Mouse (Mus musculus) 416B (cell line): ENCODE data around the gene Slc15a3.

ENCODE experiments used
- DNase-seq: peaks from one replicate; pipeline ENCODE4 v3.0.0; 2011; ENCODE audit warnings: low read depth

The Slc15a3 gene

DNA sequence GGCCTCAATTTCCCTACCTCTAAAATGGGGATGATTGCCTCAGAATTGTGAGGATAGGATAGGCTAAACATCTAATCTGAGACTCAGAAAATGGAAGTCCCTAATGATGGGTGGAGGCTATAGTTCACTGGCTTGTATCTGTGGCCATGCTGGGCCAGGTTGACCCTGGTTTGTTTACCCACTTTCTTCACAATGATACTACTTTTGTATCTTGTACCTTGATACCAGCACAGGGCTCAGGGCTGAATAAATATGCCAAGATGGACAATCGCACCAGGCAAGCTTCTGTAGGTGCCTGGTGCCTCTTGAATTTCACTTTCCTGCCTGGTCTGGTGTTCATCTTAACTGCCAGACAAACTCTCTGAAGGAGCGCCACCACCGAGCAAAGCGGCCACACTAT lies 17.0 kb upstream of the Slc15a3 start:
- DNase-seq: no peak

DNA sequence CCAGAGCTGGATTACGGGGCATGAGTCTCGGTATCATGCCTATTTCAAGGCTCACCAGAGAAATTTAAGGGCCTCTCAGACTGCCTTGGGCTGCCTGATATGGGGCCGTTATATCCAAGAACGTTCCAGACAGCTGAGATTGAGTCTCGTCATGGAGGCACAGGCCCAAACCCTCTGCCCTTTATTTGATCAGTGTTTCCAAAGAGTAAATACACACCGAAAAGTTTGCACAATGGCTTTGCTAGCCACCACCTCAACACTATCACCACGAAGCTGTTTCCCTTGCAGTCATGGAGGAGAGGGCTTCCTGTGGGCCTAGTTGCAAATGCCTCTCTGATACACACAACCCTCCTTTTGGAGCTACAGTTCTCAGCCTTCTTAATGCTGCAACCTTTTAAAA lies 15.5 kb upstream of the Slc15a3 start:
- DNase-seq: no peak

DNA sequence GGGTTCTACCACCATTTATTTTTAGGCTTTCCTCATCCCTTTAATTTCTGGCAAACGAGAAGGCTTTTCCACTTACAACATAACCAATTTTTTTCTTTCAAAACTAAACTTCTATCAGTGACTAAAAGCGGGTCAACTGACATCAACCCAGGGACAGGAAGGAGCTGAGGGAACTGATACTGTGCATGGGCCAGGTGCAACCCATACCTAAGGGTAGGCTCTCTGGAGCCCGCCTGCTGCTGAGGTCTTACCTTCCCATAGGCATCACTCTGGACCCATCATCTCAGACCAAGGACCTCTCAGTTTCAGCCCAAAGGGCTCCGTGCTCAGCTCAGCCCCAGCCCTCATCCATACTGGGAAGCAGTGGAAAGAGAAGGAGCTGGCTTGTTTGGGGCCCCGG lies 11.2 kb upstream of the Slc15a3 start:
- no peak for DNase-seq

DNA sequence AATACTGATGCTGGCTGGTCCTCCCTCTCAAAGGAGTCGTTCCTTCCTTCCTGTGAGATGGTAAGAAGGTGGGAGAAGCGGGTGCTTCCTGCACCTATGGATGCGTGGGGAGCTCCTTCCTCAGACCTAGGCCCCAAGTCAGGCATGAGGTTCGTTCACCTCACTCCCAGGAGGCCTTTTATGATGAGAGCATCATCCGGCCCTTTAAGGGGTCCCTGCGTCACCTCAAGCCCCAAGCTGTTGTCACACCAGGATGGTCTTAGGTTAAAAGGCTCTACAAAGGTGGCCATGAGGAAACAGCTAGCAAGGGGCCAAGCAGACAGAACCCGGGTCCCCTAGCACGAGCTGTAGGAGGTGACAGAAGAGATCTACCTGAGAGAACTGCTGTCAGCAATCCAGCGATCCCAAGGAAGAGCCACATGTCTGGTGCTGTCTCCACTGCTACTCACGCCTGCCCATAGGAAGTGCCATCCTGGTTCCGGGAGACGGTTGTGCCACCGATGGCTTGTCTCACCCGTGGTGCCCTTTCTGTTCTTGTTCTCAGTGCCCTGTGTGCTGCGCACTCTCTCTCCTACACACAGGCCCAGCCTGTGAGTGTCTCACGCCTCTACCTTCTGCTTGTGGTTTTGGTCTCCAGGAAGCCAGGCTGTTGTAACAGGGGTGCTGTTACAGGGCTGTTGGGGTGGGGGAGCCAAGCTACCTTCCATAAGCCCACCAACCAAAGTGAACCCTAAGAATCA lies 9.9 kb upstream of the Slc15a3 start, which contains the start of gene Cd6:
Gene Cd6, minus strand, starts transcription at position 623 of the 740 bp plus-strand sequence.
- DNase-seq: no peak

DNA sequence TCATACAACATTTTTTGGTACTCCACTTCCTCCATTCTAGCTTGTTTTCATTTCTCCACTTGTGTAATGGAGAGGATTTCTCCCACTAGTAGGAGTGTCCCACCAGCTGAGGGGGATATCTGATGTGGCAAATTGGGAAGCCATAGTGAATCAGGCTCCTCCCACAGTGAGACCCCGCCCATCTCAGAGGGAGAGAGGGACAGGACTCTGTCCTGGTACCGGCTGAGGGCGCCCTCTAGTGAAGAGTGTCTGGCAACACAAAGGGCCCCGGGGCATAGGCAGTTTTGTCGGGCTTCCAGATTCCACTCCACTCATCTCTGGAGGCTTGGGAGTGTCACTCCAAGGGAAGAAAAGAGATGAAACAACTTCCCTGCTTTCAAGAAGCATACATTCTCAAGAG lies 8.1 kb upstream of the Slc15a3 start:
- peak; percentile 50 for DNase-seq

DNA sequence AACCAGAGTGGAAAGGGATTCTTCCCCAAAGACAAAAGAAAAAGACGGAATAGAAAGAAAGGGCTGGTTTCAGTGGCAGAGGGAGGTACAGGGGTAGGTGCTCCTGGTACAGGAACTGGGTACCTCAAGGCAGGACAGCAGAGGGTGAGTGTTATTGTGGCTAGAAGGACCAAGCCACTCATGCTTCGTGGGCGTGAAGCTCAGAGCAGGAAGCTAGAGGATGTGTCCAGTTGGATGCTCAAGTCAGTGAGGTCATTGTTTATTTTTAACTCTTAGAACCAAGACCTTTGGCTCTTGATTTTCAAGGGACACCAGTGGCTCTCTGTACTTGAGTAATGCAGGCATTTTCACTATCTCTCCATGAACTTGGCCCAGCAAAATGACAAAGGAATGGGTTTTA lies 7.5 kb upstream of the Slc15a3 start:
- no peak for DNase-seq

DNA sequence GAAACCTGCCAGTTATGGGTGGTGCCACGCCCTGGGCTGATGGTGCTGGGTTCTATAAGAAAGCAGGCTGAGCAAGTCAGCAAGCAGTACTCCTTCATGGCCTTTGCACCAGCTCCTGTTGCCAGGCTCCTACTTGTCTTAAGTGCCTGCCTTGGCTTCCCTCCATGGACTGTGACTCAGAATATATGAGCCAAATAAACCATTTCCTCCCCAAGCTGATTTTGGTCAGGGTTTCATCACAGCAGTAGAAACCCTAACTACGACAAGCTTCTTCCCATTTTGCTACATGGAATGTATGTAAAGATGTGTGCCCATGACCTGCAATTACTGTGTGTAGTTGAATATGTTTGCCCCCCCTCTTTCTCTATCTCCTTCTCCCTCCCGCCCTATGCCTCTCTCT lies 5.9 kb upstream of the Slc15a3 start:
- DNase-seq: peak; percentile 63

DNA sequence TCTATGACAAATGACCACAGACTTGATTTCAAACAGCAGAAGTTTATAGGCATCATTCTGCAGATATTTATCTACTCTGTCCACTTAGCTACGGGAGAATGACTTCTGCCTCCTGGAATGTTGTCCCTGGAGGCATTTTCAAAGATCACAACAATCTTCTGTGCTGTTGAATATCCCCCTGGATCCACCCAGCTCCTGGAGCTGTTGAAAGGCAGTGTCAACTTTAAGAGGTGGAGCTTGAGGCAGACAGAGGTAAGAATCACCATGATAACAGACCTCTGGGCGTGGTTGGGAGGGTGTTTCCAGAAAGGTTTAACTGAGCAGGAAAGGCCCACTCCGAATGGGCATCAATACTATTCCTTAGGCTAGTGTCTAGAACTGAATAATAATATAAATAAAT lies 3.9 kb upstream of the Slc15a3 start:
- no peak for DNase-seq

DNA sequence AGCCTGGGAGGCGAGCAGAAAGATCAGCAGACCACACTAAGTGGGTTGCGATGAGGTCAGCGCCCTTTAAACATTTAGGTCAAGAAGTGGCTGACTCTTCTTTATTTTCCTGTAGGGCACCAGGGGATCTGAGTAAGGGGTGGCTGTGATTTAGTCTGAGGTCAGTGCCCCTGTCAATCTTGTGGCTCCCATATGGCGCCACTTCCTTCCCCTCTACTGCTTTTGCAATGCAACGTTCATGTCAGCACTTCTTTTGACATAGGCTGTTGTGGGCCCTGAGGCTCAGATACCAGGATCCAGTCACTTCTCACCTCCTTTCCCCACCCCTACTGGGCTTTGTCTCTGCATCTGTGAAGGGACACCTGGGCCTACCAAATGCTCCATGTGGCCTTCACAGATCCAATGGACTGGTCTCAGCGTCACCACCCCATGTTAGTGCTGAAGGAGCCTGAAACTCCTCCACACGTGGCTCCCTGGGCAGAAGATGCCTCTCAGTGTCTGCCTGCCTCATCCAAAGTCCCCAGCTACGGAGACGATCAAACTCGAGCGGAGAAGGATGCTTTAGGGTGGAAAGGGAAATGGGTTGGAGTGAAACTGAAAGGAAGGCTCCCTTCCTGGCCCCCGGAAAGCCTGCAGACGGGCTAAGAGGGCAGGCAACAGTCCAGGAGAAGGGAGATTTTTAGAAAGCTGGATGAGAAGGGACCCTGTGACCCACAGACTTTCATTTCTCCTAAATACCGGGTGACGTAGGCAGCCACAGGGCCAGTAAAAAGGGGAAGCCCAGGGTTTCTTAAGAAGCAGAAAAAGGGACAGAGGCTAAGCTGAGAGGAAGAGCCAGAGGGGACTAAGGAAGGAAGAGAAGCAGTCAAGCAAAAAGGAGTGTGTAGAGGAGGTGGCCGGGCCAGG lies 2.4 kb downstream of the Slc15a3 start:
- peak; percentile 88 for DNase-seq

DNA sequence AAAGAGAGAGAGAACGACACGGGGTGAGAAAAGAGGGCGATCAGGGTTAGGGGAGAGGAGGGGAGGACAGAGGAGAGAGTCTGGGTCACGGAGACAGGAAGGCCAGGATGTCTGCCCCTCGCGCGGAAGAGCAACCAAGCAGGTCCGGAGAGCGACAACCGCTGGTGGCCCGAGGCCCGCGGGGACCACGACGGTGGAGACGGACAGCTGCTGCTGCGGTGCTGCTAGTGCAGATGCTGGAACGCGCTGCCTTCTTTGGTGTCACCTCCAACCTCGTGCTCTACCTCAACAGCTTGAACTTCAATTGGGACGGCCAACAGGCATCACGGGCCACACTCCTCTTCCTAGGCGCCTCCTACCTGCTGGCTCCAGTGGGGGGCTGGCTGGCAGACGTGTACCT lies 3.4 kb downstream of the Slc15a3 start:
- no peak for DNase-seq

DNA sequence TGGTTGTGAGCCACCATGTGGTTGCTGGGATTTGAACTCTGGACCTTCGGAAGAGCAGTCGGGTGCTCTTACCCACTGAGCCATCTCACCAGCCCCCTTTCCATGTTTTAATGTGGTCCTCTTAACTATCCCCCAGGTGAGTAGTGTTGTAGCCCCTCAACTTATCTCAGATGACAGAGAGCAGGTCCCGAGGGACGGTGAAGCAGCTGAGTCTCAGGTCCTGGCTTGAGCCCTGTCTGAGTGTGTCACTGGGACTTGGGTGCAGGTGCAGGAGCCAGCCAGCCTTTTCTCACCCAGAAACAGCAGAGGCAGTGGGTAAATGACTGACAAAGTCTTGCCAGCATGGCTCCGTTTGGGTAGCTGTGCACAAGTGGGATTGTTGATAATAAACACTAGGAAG lies 4.7 kb downstream of the Slc15a3 start:
- no peak for DNase-seq

DNA sequence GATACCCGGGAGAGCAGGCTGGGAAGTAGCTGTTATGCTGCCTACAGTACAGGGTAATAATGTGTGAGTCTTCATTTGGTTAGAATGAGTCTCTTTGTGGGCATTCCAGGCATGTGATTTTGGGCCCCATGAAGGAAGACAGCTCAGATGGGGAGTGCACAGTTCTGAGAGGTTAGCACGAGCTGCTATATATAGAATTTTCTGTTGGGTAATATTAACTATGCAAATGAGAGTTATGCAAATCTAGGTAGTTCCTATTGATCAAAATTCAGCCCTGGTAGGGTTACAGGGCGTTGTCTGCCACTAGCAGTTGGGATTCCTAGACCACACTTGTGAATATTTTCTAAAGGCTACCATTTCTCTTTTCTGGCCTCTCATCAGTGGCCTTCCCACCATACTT lies 5.9 kb downstream of the Slc15a3 start:
- no peak for DNase-seq

DNA sequence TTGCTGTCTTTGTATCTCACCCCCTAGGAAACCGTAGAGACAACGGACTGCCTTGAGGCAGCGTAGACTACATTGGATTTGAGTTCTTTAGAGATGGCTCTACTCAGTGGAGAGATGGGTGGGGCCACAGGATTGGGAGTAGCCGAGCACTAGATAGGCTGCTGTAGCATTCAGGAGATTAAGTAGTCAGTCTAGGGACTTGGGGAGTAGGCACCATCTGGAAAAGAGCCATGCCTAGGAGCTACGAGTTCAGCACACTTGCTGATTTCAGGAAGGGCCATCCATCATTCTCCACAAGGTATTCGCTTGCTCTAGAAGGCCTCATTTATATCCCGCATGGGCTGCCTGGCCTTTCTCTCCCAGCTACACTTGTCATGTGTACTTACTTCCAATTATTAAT lies 6.6 kb downstream of the Slc15a3 start:
- no peak for DNase-seq

DNA sequence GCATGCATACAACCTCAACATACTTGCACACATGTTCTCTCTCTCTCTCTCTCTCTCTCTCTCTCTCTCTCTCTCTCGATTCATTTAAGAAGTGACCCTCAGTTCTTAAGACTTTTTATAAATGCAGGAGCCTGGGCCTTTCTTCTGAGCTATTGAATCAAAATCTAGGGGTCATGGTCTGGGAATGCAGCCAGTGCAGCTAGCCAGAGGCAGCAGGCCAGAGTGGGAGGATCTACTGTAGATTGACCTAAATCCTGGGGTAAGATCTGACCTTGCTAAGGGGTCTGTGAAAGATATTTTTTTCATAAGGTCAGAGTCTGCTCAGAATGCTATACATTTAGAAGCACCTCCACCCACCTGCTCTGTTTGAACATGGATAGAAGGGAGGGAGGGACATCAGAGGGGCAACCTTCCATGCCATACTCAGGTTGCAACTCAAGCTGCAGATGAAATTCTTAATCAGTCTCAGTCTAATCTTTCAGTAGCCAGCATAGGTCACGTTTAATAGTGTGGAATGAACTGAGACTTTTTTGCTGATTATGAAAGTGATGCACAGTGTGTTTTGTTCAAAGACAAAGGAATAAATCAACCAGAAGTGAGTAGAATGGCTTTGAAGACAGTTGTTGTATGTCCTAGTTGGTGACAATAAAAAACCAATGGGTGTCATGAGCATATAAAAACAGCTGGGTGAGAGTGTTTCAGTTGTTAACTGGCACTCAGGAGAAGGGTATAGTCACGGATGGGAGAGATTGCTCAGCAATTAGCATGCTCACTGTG lies 8.0 kb downstream of the Slc15a3 start:
- DNase-seq: no peak

DNA sequence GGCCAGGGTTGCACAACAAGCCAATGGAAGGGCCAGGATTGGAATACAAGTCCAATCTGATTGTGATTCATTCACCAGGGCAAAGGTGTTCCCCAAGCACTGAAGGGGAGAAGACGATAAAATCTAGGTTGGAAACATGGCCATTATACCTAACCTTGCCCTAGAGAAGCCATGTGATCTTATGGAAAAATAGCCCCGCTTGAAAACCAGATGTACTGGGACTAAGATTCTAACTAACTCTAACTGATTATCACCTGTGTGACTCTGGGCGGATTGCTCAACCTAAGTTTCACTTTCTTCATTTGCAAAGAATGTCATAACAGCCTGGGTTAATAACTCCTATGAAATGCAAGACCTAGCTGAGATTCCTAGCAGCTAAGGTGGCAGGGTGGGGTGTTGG lies 15.9 kb downstream of the Slc15a3 start:
- no peak for DNase-seq

DNA sequence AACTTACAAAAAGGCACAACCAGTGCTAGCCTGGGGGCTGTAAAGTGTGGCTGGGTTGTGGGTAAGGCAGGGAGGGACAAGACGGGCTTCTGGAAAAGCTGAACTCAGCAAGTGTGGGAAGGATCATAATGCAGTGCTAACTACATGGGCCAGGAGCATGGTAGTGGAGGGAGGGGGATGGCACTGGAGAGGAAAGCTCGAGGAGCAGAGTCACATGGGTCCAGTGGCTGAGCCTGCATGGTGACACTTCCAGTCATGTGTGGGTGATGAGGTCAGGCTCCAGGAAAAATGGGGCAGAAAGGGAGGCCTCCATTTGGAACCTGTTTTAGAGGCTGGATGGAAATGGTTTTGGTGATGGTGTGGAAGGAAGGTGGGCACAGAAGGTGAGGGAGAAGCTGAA lies 17.0 kb downstream of the Slc15a3 start:
- no peak for DNase-seq

DNA sequence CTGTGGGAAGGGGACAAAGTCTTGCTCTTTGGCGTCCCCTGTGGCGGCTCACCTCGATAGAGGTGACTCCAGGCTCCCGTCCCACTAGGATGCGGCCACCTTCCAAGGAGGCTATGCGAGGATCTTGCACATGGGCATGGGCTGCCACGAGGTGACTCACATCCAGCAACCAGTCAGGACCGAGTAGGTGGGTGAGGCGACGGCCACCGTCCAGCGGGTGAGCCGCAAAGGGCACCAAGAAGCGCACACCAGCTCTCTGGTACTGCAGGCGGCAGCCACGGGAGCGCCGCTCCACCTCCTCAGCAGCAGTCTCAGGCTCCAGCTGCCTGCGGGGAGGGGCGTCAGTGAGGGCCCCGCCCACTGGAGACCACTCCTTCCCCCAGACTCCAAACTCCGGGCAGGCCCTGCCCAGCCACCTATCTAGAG lies 20.6 kb downstream of the Slc15a3 start:
- no peak for DNase-seq

DNA sequence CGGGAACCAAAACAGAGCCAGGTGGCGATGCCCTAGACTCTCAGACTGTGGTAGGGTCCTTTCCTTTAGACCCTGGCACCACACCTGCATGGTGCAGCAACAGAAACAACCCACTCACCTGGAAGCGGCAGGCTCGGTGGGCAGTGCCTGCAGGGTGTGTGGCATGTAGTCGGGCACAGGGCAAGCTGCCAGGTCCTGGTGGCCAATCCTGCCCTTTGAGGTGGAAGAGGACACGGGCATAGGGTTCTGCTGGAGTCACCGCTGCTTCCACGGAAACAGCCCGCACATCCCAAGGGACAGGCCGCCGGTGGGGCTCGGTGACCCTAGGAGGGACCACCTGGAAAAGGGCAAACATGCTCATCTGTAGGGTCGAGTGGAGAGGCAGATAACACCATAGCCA lies 26.8 kb downstream of the Slc15a3 start:
- no peak for DNase-seq

DNA sequence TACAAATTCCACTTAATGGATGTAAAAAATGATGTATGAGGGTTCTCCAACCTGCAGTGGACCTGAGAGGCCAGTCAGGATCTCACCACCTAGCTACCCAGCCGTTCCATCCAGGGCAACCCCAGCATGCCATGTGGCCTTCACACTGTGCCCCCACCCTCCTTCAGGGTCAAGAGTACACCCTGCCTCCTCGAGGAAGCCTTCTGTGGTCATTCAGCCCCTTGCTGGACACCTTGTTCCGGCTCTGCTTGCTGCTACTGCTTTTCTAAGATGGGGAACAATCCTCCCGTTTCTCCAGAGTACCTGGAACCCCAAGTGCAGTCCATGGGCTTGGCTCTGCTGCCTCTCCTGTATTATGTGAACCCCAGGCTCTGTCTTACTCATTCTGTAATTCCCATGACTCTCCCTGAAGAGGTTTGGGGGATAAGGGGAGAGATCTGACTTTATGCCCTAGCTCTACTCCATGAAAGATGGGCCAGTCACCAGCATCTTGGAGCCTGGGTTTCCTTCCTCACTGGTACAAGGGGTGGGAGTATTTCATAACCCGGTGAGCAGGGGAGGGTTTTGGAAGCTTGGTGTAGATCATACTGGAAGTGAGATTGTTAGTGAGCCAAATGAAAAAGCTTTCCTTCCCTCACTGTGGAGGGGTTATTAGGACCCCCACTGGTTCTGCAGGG lies 28.6 kb downstream of the Slc15a3 start:
- DNase-seq: no peak

DNA sequence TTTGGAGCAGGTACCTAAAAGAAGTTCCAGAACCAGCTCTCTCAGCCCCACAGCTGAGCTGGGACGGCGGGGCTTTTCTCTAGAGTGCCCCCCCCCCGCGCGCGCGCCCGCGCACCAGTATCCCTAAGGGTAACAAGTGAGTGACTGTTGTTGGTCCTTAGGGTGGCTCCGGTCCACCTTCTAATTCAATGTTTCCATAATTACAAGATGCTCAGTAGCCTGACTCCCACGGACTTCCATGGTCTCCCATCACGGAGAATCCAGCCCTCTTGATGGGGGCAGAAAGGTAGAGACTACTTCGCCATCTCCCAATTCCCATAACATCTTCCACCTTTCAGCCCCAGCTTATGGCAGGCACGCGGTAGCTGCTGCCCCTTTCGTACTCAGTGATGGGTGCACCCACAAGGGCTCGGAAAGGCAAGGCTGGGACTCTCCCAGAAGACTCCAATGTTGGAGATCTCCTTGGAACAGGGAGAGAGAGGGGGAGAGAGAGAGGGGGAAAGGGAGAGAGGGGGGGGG lies 29.2 kb downstream of the Slc15a3 start:
- no peak for DNase-seq

DNA sequence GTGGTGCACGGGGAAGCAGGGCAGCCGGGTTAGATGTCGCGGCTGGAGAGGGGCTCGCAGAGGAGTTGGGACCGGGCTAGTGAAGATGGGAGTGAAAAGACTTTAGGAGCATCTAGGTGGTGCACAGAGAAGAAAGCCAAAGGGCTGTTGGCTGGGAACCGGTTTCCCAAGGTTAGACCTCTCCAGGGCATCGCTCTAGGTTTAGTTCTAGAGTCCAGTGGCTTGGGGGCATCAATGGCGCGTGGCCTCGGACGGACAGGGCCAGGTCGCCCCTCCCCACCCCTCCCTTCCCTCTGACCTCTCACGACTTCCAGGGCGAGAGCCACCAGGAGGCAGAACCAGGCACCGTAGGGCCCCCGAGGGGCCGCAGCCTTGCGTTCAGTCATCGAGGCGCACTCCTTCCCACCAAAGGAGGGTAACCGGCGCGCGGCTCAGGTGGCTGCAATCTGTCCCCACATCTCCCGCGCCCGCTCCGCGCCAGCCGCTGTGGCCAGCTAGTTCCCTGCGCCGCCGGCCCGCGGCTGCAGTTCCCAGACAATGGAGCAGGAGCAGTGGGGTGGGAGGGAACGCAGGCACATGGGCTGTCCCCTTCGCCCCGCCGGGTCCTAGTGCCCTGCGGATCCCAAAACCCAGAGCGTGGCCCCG lies 29.8 kb downstream of the Slc15a3 start:
- no peak for DNase-seq
